8 mouse cellular contexts compared by ENCODE assay signal in the genomic region with DNA sequence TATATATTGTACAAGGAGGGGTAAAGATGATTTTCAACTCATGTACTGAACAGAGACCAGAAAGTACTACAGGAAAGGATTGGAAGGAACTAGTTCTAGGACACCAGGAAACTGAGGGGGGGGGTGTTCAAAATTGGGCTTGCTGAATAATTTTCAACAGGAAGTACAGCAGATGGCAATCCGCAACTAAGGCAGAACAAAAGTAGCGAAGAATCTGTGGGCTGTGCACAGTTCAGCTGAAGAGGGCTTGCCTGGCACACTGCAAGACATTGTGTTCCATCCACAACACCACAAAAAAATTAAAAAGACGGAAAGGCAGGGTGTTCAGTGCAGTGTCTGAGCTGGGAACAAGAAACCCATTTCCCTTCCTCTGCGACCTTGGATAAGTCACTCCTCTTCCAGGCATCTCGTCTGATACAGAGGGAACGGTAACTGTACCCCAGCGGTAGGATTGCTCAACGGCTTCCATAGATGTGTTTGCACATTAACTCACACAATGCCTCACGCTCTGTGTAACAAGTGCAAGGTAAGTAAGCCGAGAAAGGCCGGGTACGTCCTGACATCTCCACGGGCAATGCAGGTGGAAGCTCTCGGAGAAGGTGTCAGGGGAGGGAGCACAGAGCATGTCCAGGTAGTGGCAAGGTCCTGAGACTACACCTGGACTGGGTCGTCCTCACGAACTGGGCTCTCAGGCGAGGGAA. TPM values are rescaled to one million over a fixed set of nuclear protein-coding genes. Genes with fewer than 3 reads are reported as not detected.
DNase-seq lines count a peak whose midpoint lies in the region; ATAC-seq and TF ChIP-seq lines count a peak whose summit lies in the region.

No protein-coding gene starts in this region.

- no peak for ATAC-seq in G1E (ENCODE audit: extremely low read depth, insufficient number of reproducible peaks, low FRiP score, poor library complexity, severe bottlenecking)
- ATAC-seq in erythroblast, adult 5-6 weeks (replicated peaks; ENCODE audit: low FRiP score, poor library complexity, severe bottlenecking), result peak; percentile 50
- peak; percentile 64 for ATAC-seq in hindbrain, embryonic 11.5 days (ENCODE audit: low FRiP score)

- no peaks in the 10 kb centered on the region for H3K9me3 ChIP-seq in G1E (replicated peaks)
- H3K9me3 ChIP-seq in hindbrain, embryonic 11.5 days (ENCODE audit: control insufficient read depth, low read length), result no peaks in the 10 kb centered on the region

- peaks cover 16% of the 10 kb centered on the region for H3K4me1 ChIP-seq in G1E (ENCODE audit: insufficient read depth, low read depth, low read length)
- no peaks in the 10 kb centered on the region for H3K4me1 ChIP-seq in hindbrain, embryonic 11.5 days (replicated peaks; ENCODE audit: control insufficient read depth, insufficient read depth, low read length)
- H3K4me1 ChIP-seq in testis, adult 2 months (ENCODE audit: control insufficient read depth, insufficient read depth, low read length), result peaks cover 5% of the 10 kb centered on the region

- WGBS in hindbrain, embryonic 11.5 days, result 6% methylated on average over 17 of the region's 17 CpGs
- WGBS in macrophage (ENCODE audit: missing documents), result 4% methylated on average over 17 of the region's 17 CpGs

- no peak for TF ChIP-seq POLR2A in testis, adult 2 months (IDR thresholded peaks at IDR 0.05; ENCODE audit: control insufficient read depth, low read depth, low read length)

- H3K36me3 ChIP-seq in G1E (replicated peaks) (no peaks in the 10 kb centered on the region), macrophage (ENCODE audit: inconsistent target) (no peaks in the 10 kb centered on the region)
- H3K36me3 ChIP-seq in hindbrain, embryonic 11.5 days (ENCODE audit: control insufficient read depth, insufficient read depth, low read length), result no peaks in the 10 kb centered on the region
- H3K36me3 ChIP-seq in testis, adult 2 months (ENCODE audit: control insufficient read depth, insufficient read depth, low read length), result no peaks in the 10 kb centered on the region

- H3K27me3 ChIP-seq in G1E (ENCODE audit: insufficient read depth, low read length), result peaks cover 23% of the 10 kb centered on the region
- no peaks in the 10 kb centered on the region for H3K27me3 ChIP-seq in hindbrain, embryonic 11.5 days (ENCODE audit: control insufficient read depth, insufficient read depth, low read length)
- H3K27me3 ChIP-seq in testis, adult 2 months (ENCODE audit: control insufficient read depth, insufficient read depth, low read length), result no peaks in the 10 kb centered on the region

- H3K4me3 ChIP-seq in G1E (ENCODE audit: low read depth, low read length) (peak overlapping the region; percentile 88), macrophage (ENCODE audit: inconsistent target) (peak overlapping the region; percentile 93)
- peak overlapping the region; percentile 62 for H3K4me3 ChIP-seq in hindbrain, embryonic 11.5 days (ENCODE audit: low read depth, low read length)
- H3K4me3 ChIP-seq in testis, adult 2 months (ENCODE audit: control insufficient read depth, low read depth, low read length), result peak overlapping the region; percentile 85

- peak overlapping the region; percentile 66 for H3K4me2 ChIP-seq in hindbrain, embryonic 11.5 days (replicated peaks; ENCODE audit: low read depth, low read length)

- no peak for TF ChIP-seq CTCF in G1E (IDR thresholded peaks at IDR 0.05; ENCODE audit: low read depth, low read length)
- no peak for TF ChIP-seq CTCF in testis, adult 2 months (IDR thresholded peaks at IDR 0.05; ENCODE audit: control insufficient read depth, insufficient read depth, insufficient replicate concordance, low read depth, low read length)

- H3K27ac ChIP-seq in hindbrain, embryonic 11.5 days (ENCODE audit: low read depth, low read length), result no peak overlapping the region
- H3K27ac ChIP-seq in macrophage, result peak overlapping the region; percentile 24; the same call in 1 of the 2 replicates
- H3K27ac ChIP-seq in testis, adult 2 months (ENCODE audit: control insufficient read depth, insufficient read depth, low read depth, low read length), result peak overlapping the region; percentile 80

- peaks cover 55% of the 10 kb centered on the region for H3K79me2 ChIP-seq in macrophage (ENCODE audit: inconsistent target)

- H3K9ac ChIP-seq in hindbrain, embryonic 11.5 days (ENCODE audit: low read depth, low read length), result peak overlapping the region; percentile 78

- peak; percentile 24 for DNase-seq in embryo, embryonic 10 days (ENCODE audit: low spot score)
- no peak for DNase-seq in embryo, embryonic 9.5 days (ENCODE audit: extremely low spot score)
- no peak for DNase-seq in G1E (ENCODE audit: low spot score)
- DNase-seq in hindbrain, embryonic 11.5 days (ENCODE audit: low spot score), result no peak
- peak; percentile 27 to 31 for DNase-seq in layer of hippocampus, postnatal 36 days

RNA-seq across cellular contexts. Expression of gene Exoc6b, which starts 0.8 kb away (rescaled TPM):
- total RNA-seq in G1E (2014; fragmentation: Nextera tagmentation), result 8.1 and 8.7 TPM in 2 replicates
- 4.9 and 6.9 TPM in 2 replicates for total RNA-seq in G1E (2017)
- polyA plus RNA-seq in G1E (2012), result 0.76 and 1.1 TPM in 2 replicates
- 0.38 and 2.7 TPM in 2 replicates for total RNA-seq in erythroblast, adult 5-6 weeks (2015; ENCODE audit: low replicate concordance)
- total RNA-seq in erythroblast, adult 5-6 weeks (2017; ENCODE audit: low replicate concordance), result 0.26 and 2.4 TPM in 2 replicates
- 36.0 and 46.4 TPM in 2 replicates for polyA plus RNA-seq in hindbrain, embryonic 11.5 days (2014; fragmentation: Nextera tagmentation; extraction: Ambion mirVana)
- 100 to 1,000 TPM; 133 to 143 TPM for total RNA-seq in layer of hippocampus, postnatal 36 days (2021)
- 100 to 1,000 TPM; 109 to 353 (median 175) TPM for total RNA-seq in macrophage (2018; cell fraction: chromatin; rRNA removed)
- total RNA-seq in macrophage (2018; cell fraction: cytosol; rRNA removed), result 10 to 100 TPM; 14.6 to 24.6 (median 20.1) TPM
- 100 to 1,000 TPM in 8 of 26 experiments, 10 to 100 TPM in 18; 30.1 to 194 (median 71.6) TPM for total RNA-seq in macrophage (2018; cell fraction: nucleus; rRNA removed)
- polyA plus RNA-seq in macrophage (2018), result 12.3 to 19.1 TPM (median 16.1 TPM) in 3 replicates
- 7.2 and 7.8 TPM in 2 replicates for polyA plus RNA-seq in testis, adult 2 months (2012; rRNA removed)

Comparison
In these comparisons a context has a peak if more than half of its experiments do, and no peak if none do; other contexts are left out.
1. DNase-seq: peak in embryo, embryonic 10 days (single experiment) and layer of hippocampus, postnatal 36 days (2 of 2); none in embryo, embryonic 9.5 days (single experiment), G1E (single experiment) and hindbrain, embryonic 11.5 days (single experiment).
2. Peak in every context shown above with its lines, with median percentiles within 50 percentile points of each other: H3K4me3 ChIP-seq.